ENCODE assay signal across 14 mouse cellular contexts in genomic region chr1:42472495-42473230, GRCm38 (mm10).
DNase-seq lines count a peak whose midpoint lies in the region; ATAC-seq and TF ChIP-seq lines count a peak whose summit lies in the region.
"Had no signal": no experiment of that assay in that cellular context is flagged by ENCODE, and none has a peak within 500 bp of the region (broad histone marks: within the 10 kb centered on the region; RNA-seq: fewer than 3 reads in every experiment).

No protein-coding gene starts in this region.

- no peak for TF ChIP-seq EP300 in liver, postnatal 0 days (IDR thresholded peaks at IDR 0.05; ENCODE audit: low read depth)

- 63% methylated on average over 13 of the region's 13 CpGs for WGBS in liver, postnatal 0 days (ENCODE audit: insufficient replicate concordance)
- WGBS in liver, embryonic 12.5 days (ENCODE audit: insufficient replicate concordance) = 67% methylated on average over 13 of the region's 13 CpGs

- no peak for ATAC-seq in liver, postnatal 0 days
- ATAC-seq in liver, embryonic 12.5 days = no peak

- H3K27me3 ChIP-seq in liver, postnatal 0 days (ENCODE audit: insufficient read depth, low read length) = no peaks in the 10 kb centered on the region
- no peaks in the 10 kb centered on the region for H3K27me3 ChIP-seq in liver, embryonic 12.5 days (replicated peaks)
- H3K27me3 ChIP-seq: CH12.LX; megakaryocyte, embryonic 14.5 days had no signal

- H3K27ac ChIP-seq in liver, postnatal 0 days (ENCODE audit: low read depth) = no peak overlapping the region
- no peak overlapping the region for H3K27ac ChIP-seq in liver, embryonic 12.5 days
- H3K27ac ChIP-seq: left cerebral cortex, adult 2 months; liver, embryonic 14.5 days had no signal

- H3K9ac ChIP-seq in liver, postnatal 0 days (replicated peaks) = no peak overlapping the region
- H3K9ac ChIP-seq in liver, embryonic 12.5 days = no peak overlapping the region
- H3K9ac ChIP-seq: liver, embryonic 14.5 days had no signal

- H3K36me3 ChIP-seq in liver, postnatal 0 days (replicated peaks; ENCODE audit: insufficient read depth, low read length) = no peaks in the 10 kb centered on the region
- no peaks in the 10 kb centered on the region for H3K36me3 ChIP-seq in liver, embryonic 12.5 days

- no peak overlapping the region for H3K4me2 ChIP-seq in liver, postnatal 0 days (ENCODE audit: low read depth, low read length)
- no peak overlapping the region for H3K4me2 ChIP-seq in liver, embryonic 12.5 days
- H3K4me2 ChIP-seq: heart, embryonic 11.5 days had no signal

- DNase-seq in liver, postnatal 0 days = peak; percentile 20
- DNase-seq in forelimb bud, embryonic 11.5 days (ENCODE audit: low read depth, low spot score) = peak; percentile 62
- DNase-seq in mesoderm, embryonic 11.5 days (ENCODE audit: low read depth, low spot score) = peak; percentile 76
- no peak for DNase-seq in ovary, adult 18-20 months (ENCODE audit: low spot score)
- DNase-seq in spleen, postnatal 10 days (ENCODE audit: low spot score in 2 of 2) = no peak
- no peak for DNase-seq in adrenal gland, adult 18-20 months (ENCODE audit: low spot score in 2 of 2)
- DNase-seq: cerebellum, adult 2 months; thymus, postnatal 36 days had no signal

- no peaks in the 10 kb centered on the region for H3K4me1 ChIP-seq in liver, postnatal 0 days (ENCODE audit: insufficient read depth)
- H3K4me1 ChIP-seq in liver, embryonic 12.5 days = no peaks in the 10 kb centered on the region
- H3K4me1 ChIP-seq: megakaryocyte, embryonic 14.5 days had no signal

- TF ChIP-seq CTCF in liver, postnatal 0 days (IDR thresholded peaks at IDR 0.05; ENCODE audit: low read depth) = no peak

- no peaks in the 10 kb centered on the region for H3K9me3 ChIP-seq in liver, postnatal 0 days (ENCODE audit: low read length)
- H3K9me3 ChIP-seq in liver, embryonic 12.5 days (replicated peaks) = no peaks in the 10 kb centered on the region

- H3K4me3 ChIP-seq in liver, postnatal 0 days (ENCODE audit: low read depth, low read length) = no peak overlapping the region
- H3K4me3 ChIP-seq in liver, embryonic 12.5 days = no peak overlapping the region
- H3K4me3 ChIP-seq: left cerebral cortex, adult 2 months; megakaryocyte, embryonic 14.5 days had no signal

Comparison
In these comparisons a context has a peak if more than half of its experiments do, and no peak if none do; other contexts are left out.
1. DNase-seq: peak in liver, postnatal 0 days (single experiment), forelimb bud, embryonic 11.5 days (single experiment) and mesoderm, embryonic 11.5 days (single experiment); none in ovary, adult 18-20 months (single experiment), spleen, postnatal 10 days (0 of 2) and adrenal gland, adult 18-20 months (0 of 2).